Mouse (Mus musculus) kidney, adult 2 months (tissue): Measurements from ENCODE around the gene Epha8. TPM values are rescaled to one million over a fixed set of nuclear protein-coding genes. Genes with fewer than 3 reads are reported as not detected.
A peak's percentile ranks its signal among the peaks of the same experiment; 100 is the strongest.

ENCODE experiments used
- DNase-seq: peaks from one replicate; pipeline ENCODE4 v3.0.0; 2021
- H3K27ac ChIP-seq: fragments of 200-500 bp; 2 replicates; pipeline ENCODE4 v1.5.1; 2012; ENCODE audit warnings: low read depth, low read length, control low read depth, inconsistent platforms; ENCODE audit not compliant: insufficient read depth
- H3K27me3 ChIP-seq: fragments of 200-500 bp; replicated peaks from 2 replicates; pipeline ENCODE4 v1.6.1; 2012; ENCODE audit warnings: mild to moderate bottlenecking, moderate library complexity, low read length, inconsistent platforms; ENCODE audit not compliant: control insufficient read depth, insufficient read depth
- H3K36me3 ChIP-seq: fragments of 200-500 bp; 2 replicates; pipeline ENCODE4 v1.6.1; 2012; ENCODE audit warnings: mild to moderate bottlenecking, moderate library complexity, low read length, inconsistent platforms; ENCODE audit not compliant: control insufficient read depth, insufficient read depth
- H3K4me1 ChIP-seq: fragments of 200-500 bp; 2 replicates; pipeline ENCODE4 v1.6.1; 2011; ENCODE audit warnings: low read length; ENCODE audit not compliant: control insufficient read depth, insufficient read depth
- H3K4me3 ChIP-seq: fragments of 200-500 bp; 2 replicates; pipeline ENCODE4 v1.5.1; 2011; ENCODE audit warnings: mild to moderate bottlenecking, low read depth, low read length, control low read depth; ENCODE audit not compliant: insufficient read depth
- CTCF ChIP-seq: fragments of 200-500 bp; conservative IDR thresholded peaks from 2 replicates; pipeline ENCODE4 v1.5.1; 2011; ENCODE audit warnings: low read depth, mild to moderate bottlenecking, control low read depth, low read length, moderate library complexity, mixed read lengths; ENCODE audit not compliant: insufficient read depth, insufficient read length
- POLR2A ChIP-seq: fragments of 200-500 bp; IDR thresholded peaks from one replicate; pipeline ENCODE4 v1.6.1; 2011; ENCODE audit warnings: low read depth, low read length, control low read depth
- WGBS: fragments of 180-500 bp; shearing (Covaris S2); methylation state at CpG from one replicate; pipeline ENCODE4 v1.1.7; 2018; 5-methylcytosine and 5-hydroxymethylcytosine counted together
- polyA plus RNA-seq: library from polyadenylated mRNA; depleted of rRNA; stranded (reverse); fragments of >200 nt; gene quantifications from 2 replicates; pipeline ENCODE4 v1.2.3, GENCODE M21; 2012; rRNA removed

Gene Epha8
- polyA plus RNA-seq, 1 experiment, result 0.06 TPM

DNA sequence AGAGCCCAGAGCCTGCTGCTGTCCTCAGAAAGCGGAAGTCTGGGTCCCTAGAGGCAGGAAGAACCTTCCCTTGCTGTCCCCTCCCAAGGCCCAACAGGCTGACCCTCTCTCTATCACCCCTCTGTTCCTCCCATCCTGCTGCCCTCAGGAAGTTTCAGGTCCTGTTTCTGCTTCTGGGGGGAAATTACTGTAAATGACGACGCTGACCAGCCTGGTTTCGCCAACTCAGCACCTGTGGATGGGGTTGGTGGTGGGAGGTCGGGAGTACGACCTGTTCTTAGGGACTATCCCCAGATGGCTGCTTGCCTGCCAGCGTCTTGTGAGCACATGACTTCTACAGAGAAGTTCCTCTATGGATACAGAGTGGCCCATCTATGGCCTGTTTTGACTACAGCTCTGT, 70.5 kb downstream of the Epha8 start, which contains the start of gene C1qb:
TSS of gene C1qb (minus strand) at position 87 of the 400 bp plus-strand sequence.
- H3K4me1 ChIP-seq, result no peaks in the 10 kb centered on the region
- no peak within 1 kb of the TSS for H3K27ac ChIP-seq
- H3K27me3 ChIP-seq, result no peaks in the 10 kb centered on the region
- no peak for TF ChIP-seq CTCF
- no peak for TF ChIP-seq POLR2A
- WGBS, result 59% methylated on average over 7 of the region's 7 CpGs
- no peak within 1 kb of the TSS; the same call in 1 of the 2 replicates for H3K4me3 ChIP-seq
- DNase-seq, result peak; percentile 36
- no peaks in the 10 kb centered on the region for H3K36me3 ChIP-seq

Other genes with a start within 250 kb of the Epha8 start
- 10.4 and 19.3 TPM in 2 replicates for gene Ephb2, start 120.8 kb downstream of the Epha8 start, polyA plus RNA-seq
- 52.2 and 58.5 TPM in 2 replicates for gene C1qb, start 70.6 kb downstream of the Epha8 start, polyA plus RNA-seq
- gene C1qc, start 63.8 kb downstream of the Epha8 start, polyA plus RNA-seq, result 42.7 and 51.9 TPM in 2 replicates
- gene C1qa, start 58.0 kb downstream of the Epha8 start, polyA plus RNA-seq, result 36.1 and 43.7 TPM in 2 replicates
- gene Zbtb40, start 92.0 kb upstream of the Epha8 start, polyA plus RNA-seq, result 9.5 and 12.3 TPM in 2 replicates